Mouse (Mus musculus) bone marrow, adult 2 months (tissue): ENCODE measurements around the gene Arhgap29.

ENCODE experiments used
- CTCF ChIP-seq: fragments of 200-500 bp; IDR thresholded peaks from 2 replicates; pipeline ENCODE4 v1.5.1; 2011; ENCODE audit warnings: low read length, control low read depth; ENCODE audit not compliant: control insufficient read depth, insufficient read depth
- POLR2A ChIP-seq: fragments of 200-500 bp; IDR thresholded peaks from 2 replicates; pipeline ENCODE4 v1.6.1; 2011; ENCODE audit warnings: low read depth, mild to moderate bottlenecking, control low read depth, low read length, borderline replicate concordance; ENCODE audit not compliant: control insufficient read depth

DNA sequence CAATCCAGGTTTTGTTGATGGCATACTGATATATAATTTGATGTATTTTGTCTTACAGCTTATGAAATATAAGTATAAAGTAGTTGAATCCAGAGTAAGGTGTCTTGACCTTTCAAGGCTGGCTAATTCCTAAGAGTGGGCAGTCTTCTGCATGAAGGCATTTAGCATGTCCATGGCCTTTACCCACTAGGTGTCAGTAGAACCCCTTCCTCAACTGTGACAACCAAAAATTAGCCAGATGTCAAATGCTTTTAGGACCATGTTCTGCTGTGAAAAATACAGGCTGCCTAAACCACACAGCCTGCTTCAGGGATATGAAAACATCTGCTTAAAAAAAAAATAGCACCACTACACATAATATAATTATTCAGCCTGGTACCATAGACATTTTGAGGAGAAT lies 11.8 kb downstream of the Arhgap29 start:
- 0 out of 2 replicates have a peak, but pooled peaks have one; percentile 12 for TF ChIP-seq CTCF
- TF ChIP-seq POLR2A = no peak
